Mouse (Mus musculus) forelimb bud, embryonic 11.5 days (tissue): ENCODE results near the gene Popdc3.
"Not testable (repeated sequence)": the region's sequence is repeated elsewhere in the genome, so short reads cannot be mapped to it uniquely, and the experiment has no call there.

Experiments used
- DNase-seq: peaks from one replicate; pipeline ENCODE4 v3.0.0-alpha.2; 2012; ENCODE audit warnings: low read depth, low spot score

Gene Popdc3

DNA sequence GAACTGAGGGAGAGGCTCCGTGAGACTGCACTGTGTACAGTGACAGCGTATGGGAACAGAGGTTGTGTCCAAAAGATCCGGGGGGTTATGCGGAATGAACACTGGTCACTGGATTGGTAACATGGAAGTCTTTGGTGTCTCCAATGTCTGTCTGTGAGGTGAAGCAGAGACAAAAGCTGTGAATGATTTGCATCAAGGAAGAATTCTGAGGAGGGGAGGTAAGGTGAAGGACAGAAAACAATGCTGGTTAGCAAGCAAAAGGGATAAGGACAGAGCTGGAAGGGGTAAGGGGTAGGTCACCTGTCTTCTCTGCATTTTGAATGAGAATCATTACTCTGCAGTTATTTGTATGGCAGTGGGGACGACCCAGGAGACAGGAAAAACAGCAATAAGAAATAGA, 16.6 kb downstream of the Popdc3 start:
- DNase-seq = no peak

DNA sequence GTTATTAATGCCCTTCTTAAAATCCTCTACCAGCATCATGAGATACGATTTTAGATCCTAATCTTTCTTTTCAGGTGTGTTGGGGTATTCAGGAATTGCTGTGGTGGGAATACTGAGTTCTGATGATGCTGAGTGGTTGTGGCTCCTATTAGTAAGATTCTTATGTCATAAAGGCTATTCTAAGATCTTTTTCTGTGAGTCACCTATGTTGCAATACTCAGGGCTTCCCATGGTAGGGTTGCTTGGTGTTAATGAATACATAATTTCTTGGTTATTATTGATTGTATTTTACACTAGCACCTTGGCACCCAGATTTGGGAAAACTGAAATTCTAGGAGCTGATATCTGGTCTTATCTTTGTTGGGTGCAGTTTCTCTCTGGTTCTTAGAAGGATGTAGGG, 26.7 kb downstream of the Popdc3 start:
- DNase-seq = no peak

DNA sequence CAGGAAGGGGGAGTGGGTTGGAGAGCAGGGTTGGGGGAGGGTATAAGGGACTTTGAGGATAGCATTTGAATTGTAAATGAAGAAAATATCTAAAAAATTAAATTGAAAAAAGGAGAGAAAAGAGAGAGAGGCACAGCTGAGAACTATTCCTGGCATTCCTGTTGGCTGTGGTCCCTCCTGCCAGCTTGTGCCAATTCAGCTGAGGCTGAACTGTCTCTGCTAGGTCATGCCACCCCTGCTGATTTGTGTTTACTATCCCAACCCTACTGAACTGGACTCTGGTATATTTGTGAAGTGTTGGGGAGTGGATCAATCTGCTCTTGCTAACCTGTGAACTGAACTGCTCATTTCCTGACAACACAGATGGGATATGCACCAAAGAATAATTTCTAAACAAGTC, 32.3 kb downstream of the Popdc3 start:
- DNase-seq = no peak

DNA sequence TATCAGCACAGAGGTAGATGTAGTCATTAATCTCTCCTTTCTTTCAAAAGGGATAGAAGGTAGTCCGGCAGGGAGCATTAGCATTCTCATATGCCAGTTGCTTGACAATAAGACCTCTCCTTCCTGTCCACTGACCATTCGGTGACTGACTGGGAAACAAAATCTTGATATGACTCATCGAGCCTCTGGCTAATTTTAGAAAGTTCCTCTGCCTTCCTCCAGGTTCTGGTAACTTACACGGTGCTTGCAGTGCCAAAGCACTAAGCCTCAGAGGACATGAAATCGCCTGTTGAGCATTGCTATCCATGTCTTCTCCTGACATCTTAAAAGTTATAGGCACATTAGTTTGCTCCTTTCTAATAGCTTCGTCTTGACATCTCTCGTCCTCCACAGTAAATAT, 38.8 kb downstream of the Popdc3 start:
- no peak for DNase-seq

DNA sequence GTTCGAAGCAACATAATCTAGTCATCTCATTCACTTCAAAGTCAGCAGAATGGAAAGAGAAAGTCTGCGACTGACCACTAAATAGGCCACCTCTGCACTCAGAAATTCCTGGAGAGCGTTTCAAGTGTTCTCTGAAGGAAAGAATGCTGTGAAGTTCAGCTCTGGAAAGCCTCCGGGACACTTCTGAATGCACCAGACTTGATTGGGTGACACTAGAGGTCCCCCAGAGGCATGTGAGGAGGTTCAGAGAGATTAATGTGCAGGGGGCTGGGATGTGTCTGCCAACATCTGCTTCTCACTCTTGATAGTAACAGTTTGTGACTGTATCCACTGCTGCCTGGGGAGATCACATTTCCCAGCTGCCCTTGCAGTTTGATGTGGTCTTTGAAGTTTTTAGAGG, 52.1 kb downstream of the Popdc3 start:
- peak; percentile 87 for DNase-seq

DNA sequence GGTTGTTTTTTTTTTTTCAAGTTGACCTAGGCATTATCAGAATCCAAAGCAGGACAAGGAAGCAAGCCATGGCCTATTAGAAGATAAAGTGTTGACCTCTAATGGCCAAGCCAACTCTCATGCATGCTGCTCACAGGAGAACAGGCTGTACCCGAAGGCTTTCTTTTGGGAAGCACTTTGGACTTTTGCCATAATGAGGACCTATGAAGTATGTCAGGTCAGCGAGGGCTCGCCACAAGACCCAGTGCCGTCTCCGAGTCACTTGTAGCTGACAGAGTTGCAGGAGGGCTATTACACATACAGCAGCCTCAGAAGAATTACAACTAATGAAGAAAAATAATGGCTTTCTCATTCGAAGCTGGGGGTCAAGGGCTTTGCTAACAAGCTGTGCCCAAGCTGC, 55.5 kb downstream of the Popdc3 start:
- no peak for DNase-seq

DNA sequence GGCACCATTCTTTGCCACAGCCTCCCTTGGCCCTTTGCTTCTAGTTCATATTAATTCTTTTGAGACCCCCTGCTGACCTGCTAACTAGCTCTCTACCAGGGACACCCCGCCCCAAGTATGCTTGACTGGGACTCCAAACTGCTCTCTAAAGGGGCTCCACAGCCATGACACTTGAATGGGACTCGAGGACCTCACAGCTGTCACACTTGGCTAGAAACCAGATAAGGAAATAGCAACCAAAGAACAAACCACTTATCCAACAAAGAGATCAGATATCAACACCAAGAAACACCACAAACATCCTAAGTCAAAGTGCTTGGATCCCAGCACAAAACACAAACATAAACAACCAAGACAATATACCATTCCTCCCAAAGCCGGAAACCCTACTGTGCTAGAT, 58.4 kb downstream of the Popdc3 start:
- no peak for DNase-seq

DNA sequence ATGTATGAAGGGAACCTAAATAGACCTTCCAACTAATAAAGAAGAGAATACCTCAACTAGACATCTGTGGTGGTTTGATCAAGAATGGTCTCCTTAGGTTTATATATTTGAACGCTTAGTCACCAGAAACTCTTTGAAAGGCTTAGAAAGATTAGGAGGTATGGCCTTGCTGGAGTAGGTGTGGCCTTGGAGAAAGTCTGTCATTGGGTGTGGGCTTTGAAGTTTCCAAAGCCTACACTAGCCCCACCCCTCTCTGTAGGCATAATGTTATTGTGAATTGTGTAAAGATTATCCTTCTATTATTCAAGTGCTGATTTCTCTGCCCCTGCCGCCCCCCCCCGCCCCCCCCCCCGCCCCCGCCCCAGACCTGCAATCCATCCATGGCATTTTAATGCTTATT, 59.6 kb downstream of the Popdc3 start:
- no peak for DNase-seq

DNA sequence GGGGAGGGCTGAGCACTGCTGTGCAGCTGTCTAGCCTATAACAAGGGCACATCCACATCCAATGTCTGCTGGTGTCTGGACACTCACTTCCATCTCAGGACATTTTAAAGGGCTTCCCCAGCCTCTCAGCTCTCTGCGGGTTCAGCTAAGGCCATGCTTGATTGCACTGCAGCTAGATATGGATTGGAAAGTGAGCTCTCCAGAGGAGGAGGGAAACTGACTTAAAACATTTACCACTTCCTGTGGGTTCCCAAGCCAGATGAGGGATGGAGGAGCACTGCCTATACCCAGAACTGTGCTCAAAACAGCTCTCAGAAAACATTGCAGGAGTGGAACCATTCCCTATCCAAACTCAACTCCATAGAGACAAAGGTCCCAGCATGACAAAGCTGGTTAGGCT, 82.6 kb downstream of the Popdc3 start:
- DNase-seq = no peak

DNA sequence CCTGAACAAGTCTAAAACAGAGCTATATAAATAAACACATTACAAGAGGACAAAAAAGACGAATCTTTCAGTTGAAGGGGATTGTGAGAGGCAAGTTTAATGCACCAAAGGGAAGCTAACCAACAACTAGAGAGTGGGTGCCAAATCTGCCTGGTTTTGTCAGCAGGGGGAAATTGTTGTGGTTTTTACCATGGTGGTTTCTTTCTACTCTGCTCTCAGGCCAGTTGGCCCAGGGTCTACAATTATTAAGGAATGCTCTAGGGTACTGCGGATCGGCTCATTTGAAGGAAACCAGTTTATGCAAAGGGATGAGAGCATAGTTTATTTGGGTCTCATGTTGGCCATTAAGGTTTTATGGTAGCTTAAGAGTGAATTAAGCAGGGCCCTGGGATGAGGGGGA, 84.2 kb downstream of the Popdc3 start:
- no peak for DNase-seq

DNA sequence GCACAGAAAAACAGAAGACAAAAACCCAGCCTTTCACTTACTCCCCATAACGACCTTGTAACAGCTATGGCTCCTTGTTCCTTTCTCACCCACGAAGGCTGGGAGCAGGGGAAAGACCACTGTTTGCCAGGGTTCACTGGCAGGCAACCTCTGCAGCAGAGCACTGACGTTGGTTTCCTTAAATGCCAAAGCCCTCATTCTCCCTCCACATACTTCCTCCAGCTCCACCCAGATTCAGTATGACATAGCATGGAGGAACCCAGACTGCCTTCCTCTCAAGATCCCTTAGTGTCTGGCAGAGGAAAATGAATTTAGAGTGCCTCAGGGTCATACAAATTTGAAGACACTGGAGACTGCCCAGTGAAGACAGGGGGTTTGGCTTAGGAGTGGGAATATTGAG, 98.6 kb downstream of the Popdc3 start:
- no peak for DNase-seq

DNA sequence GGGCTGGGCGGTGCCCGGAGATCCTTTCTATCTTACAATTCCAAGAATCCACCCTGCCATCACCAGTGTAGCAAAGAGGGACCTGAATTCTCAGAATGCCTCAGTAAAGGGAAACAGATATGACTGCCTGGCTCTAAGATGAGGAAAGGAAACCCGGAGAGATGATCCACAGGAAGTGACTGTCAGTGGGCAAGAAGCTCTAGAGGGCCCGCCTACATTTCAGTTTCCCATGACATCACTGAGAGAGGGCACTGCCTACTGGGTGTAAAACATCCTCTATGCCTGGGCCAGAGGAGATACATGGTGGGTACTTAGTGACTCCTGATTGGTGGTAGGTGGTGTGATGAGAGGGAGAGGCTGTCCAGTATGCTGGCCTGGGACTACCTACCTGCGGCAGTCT, 99.1 kb downstream of the Popdc3 start:
- no peak for DNase-seq

DNA sequence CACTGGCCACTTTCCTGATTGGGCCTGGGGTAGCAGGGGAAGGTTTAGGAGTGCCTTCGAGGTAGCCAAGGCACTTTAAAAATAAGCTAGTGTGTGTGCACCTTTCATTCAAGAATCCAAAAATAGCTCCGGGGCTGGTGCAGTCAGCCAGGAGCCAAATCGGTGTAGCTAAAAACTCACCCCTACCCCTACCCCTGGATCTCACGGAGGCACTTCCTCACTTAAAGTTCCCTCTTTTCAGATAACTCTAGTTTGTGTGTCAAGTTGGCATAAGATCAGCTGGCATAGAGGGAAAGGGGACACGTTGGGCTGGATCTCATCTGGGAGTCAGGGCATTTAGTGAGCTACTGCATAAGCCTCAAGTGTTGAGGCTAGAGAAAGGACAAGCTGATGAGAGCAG, 107.8 kb downstream of the Popdc3 start:
- DNase-seq = no peak

DNA sequence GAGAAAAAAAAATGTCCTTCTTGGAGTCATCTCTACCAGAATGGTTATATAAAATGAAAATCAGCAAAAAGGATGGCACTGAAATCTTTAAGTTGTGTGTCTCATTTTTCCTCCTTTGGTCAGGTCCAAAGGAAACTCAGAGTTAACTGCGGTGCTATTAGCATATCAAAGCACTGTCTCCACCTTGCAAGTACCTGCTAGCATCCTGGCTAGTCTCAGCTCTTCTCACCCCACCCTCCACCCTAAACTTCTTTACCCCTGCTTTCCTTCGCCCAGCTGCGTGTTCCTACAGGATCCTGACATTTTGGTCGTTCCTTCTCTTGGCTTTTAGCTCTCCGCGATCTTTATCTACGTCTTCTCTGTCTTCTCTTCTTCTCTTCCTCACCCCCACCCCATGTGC, 110.5 kb downstream of the Popdc3 start:
- no peak for DNase-seq

DNA sequence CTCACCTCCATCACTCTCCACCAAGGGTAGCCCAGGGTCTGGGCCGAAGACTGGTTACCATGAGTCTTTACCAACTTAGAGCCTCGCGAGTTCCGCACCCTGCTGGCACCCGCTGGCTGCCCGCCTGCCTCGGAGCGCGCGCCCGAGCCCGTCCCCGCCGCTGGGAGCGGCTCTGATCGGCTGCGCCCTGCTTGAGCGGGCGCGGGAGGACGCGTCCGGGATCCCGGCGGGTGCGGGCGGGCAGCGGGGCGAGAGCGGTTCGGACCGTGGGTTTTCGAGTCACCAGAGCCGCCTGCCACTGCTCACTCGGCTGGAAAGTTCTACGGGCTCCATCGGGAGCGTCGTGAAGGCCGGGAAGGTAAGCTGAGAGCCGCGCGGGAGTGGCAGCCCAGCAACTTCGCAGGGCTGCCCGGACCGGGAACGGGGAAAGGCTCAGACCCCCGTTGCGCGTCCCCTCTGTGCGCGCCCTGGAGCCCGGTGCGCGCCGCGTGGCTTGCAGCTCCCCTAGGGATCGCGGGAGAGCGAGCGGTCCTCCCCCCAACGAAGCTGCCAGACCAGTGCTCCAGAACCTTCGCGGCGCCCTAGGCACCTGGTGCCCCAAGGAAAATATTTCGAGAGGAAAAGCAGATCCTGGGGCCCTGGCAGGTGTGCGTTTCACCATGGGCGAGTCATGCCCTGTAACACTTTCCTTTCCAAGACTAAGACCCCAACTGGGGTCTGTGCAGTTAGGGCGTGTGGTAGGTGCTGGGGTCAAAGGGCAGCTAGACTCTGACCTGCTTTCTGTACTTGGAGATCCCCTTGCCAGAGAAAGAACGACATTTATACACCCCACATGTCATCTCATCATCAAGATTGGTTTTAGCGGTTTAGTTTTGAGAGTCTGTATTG, 111.6 kb downstream of the Popdc3 start:
- peak; percentile 12 for DNase-seq

DNA sequence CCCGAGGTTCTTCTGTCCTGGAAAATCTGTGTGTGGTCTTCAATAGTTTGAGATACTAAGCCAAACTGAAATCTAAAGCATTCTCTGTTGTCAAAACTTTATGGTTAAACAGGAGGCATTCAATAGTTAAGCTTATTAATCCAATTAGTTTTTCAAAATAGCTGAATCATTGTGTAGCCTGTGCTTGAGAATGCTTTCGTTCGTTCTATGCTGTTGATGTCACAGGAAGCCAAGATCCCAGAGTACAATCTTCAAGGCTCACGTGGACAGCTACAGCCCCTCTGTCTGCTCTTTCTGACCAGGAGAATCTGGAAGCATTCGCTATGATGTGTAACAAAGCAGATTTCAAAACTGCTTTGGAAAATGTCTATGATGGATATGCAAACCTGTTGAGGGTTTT, 112.7 kb downstream of the Popdc3 start:
- DNase-seq = no peak

DNA sequence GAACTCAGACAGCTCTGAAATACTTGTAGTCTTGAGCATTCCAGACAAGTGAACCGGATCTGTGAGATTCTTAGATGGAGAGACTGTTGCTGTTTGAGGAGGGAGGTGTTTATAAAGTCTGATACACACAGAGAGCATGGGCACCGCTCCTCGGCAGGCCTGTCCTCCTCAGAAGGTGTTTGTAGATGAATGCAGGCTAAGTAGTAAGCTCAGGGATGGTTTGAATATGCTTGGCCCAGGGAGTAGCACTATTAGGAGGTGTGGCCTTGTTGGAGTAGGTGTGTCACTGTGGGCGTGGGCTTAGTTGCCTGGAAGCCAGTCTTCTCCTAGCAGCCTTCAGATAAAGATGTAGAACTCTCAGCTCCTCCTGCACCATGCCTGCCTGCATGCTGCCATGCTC, 114.3 kb downstream of the Popdc3 start:
- not testable (repeated sequence) for DNase-seq

DNA sequence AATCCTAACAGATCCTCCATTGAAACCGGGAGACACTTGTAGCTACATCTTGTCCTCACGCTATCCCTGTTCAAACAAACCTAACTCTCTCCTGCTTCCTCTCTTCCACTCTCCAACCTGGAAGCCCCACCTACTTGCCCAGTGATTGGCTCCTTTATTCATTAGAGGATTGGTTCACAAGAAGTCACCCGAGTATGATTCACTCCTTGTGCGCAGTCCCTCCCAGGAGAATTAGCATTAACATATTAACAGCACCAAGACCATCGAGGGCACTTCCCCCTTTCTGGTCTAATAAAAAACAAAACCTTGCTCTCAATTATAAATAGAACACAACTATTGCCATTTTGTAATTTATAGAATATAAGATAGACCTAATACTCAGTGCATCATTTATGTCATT, 117.2 kb downstream of the Popdc3 start:
- no peak for DNase-seq

DNA sequence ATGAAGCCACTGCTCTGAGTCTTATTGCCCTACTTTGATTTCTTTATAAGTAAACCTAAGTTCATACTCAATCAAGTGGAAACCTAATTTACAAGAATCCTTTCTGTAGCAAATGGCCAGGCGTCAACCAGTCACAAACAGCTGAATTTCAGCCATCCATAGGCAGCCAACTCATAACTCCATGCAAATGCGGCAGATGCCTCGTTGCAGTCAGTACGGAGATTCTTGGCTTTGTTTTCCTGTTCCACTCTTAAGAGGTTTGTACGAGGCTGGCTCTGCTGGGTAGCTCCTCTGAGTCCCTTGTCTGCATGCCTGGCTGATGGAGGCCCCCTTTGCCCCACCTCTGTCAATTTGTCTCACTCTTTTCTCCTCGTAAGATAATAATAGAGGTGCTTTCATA, 120.6 kb downstream of the Popdc3 start:
- DNase-seq = no peak

DNA sequence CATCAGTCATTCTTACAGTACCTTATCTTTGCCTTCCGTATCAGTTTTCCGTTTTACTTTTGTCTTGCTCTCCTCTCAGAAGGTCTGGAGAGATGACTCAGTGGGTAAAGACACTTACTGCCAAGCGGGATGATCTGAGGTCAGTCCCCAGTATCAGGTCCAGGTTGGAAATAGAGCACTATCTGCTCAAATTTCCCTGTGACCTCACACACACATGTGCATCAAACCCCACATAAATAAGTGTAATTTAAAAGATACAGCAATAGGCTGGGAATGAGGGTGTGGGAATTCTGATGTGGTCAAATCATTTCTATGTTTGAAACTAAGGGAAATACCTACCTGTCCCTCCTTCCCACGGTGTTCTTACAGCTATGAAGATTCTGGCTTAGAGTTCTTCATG, 121.6 kb downstream of the Popdc3 start:
- DNase-seq = no peak

DNA sequence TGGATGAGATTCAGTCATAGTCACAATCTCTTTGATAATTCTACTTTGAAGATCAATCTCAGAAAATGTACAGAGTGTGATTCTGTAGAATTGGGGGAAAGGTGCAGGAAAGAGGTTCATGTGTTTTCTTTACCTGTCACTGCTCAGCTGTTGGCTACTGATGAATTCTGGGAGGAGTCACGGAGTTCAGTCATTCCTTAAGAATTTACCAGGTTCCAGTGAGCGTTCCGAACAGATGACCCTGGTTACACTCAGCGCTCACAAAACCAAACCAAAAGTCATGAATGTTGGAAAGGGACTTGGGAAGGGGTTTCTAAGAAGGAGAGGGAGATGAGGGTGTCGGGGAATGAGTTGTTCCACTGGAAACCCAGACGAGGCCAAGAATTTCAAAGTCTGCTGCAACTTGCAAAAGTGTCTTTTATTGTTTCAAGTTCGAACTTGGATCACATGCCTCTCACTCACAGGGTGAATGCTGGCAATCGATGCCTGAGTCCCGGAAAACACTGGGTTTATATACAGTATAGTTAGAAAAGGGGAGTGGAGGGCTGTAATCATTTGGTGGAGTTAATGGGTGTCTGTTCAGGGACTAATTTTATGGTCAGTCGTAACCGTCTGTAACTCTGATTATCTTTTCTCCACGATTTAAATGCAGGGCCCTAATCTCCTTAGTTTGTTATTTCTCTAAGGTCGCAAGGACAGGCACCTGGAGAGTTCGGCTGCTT, 125.6 kb downstream of the Popdc3 start:
- no peak for DNase-seq

DNA sequence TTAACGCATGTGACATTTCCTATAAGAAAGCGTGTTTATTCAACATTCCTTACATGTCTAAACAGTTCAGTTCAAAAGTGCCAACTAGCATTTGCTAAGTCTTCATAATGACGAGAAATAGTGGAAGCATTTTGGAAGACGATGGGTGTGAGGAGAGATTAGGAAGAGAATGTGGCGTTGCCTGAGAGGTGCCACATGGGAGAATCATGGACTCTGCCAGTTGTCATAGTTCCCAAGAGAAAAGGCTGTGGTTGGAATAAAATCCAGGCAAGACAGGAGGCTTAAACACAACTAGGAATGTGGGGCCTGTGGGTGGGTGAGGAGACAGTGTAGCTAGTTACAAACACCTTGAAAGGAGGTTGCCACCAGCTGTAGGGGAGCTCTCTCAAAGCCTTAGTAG, 127.3 kb downstream of the Popdc3 start:
- no peak for DNase-seq

DNA sequence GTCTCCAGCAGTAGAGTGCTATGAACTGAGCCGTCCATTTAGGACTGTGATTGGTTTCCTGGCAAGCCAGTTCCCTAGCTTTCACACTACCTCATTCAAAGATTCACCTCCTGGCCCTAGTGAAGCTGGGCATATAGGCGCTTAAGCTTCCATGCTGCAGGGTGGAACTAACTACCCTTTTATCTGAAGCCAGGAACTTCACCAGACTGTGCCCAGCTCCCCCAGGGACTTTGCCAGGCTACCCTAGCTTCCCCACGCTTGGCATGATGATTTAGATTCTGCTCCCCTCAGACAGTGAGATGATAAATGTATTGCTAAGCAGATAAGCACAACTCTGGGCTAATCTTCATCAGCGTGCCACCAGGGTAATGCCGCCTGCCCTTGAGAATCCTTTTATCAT, 133.2 kb downstream of the Popdc3 start:
- no peak for DNase-seq
